Mouse (Mus musculus): Measurements from ENCODE around the gene Krt80. TPM values are rescaled to one million over a fixed set of nuclear protein-coding genes. Genes with fewer than 3 reads are reported as not detected.

Gene Krt80
- polyA plus RNA-seq, 1 experiment from 2014 or later, result 1.2 TPM

- Histone ChIP-seq H3K27me3 (replicated peaks; ENCODE audit: control insufficient read depth, insufficient read depth, low read length) (no peaks in the 10 kb centered on the region), H3K9ac (ENCODE audit: low read depth, low read length) (0 out of 2 replicates have a peak overlapping the region, but pooled peaks have one; percentile 38), H3K27ac (ENCODE audit: low read length) (no peak overlapping the region), H3K4me3 (ENCODE audit: low read length) (peak overlapping the region; percentile 42), H3K9me3 (ENCODE audit: control insufficient read depth, low read length) (no peaks in the 10 kb centered on the region), H3K4me1 (ENCODE audit: control insufficient read depth, insufficient read depth, low read length) (peaks cover 15% of the 10 kb centered on the region), H3K4me2 (ENCODE audit: low read depth, low read length) (peak overlapping the region; percentile 62), H3K36me3 (ENCODE audit: control insufficient read depth, insufficient read depth, low read length) (no peaks in the 10 kb centered on the region)
- WGBS, result under 1% methylated on average over 11 of the region's 11 CpGs
- peak; percentile 77 for ATAC-seq
These were observed 54.1 kb downstream of the Krt80 start for GRCm38 (mm10) chr15:101315832-101316231.

- ATAC-seq, result no peak
- H3K27me3 ChIP-seq (replicated peaks; ENCODE audit: control insufficient read depth, insufficient read depth, low read length), result no peaks in the 10 kb centered on the region
These were observed 54.6 kb downstream of the Krt80 start for GRCm38 (mm10) chr15:101315378-101315777.

DNA sequence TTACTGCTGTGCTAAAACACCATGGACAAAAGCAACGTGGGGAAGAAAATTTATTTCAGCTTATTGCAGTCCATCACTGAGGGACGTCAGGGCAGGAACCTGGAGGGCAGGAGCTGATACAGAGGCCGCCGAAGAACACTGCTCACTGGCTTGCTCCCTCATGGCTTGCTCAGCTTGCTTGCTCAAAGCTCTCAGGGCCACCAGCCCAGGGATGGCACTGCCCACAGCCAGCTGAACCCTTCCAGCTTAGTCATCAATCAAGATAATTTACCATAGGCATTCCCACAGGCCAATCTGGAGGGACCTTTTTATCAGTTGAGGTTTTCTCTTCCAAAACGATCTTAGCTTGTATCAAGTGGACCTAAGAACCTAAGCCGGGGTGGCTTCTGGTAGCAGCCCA, 58.0 kb downstream of the Krt80 start:
- no peaks in the 10 kb centered on the region for H3K27me3 ChIP-seq (replicated peaks; ENCODE audit: control insufficient read depth, insufficient read depth, low read length)
- H3K9me3 ChIP-seq (ENCODE audit: control insufficient read depth, low read length), result no peaks in the 10 kb centered on the region
- peaks cover 9% of the 10 kb centered on the region for H3K4me1 ChIP-seq (ENCODE audit: control insufficient read depth, insufficient read depth, low read length)
- 78% methylated on average over 6 of the region's 6 CpGs for WGBS
- no peak overlapping the region for H3K9ac ChIP-seq (ENCODE audit: low read depth, low read length)
- no peak overlapping the region for H3K27ac ChIP-seq (ENCODE audit: low read length)
- no peak for ATAC-seq
- H3K36me3 ChIP-seq (ENCODE audit: control insufficient read depth, insufficient read depth, low read length), result no peaks in the 10 kb centered on the region
- no peak overlapping the region for H3K4me2 ChIP-seq (ENCODE audit: low read depth, low read length)
- no peak overlapping the region for H3K4me3 ChIP-seq (ENCODE audit: low read length)

More at GRCm38 (mm10) chr15:101315378-101315777, 54.6 kb downstream of the Krt80 start:
- Histone ChIP-seq H3K9me3 (ENCODE audit: control insufficient read depth, low read length) (no peaks in the 10 kb centered on the region), H3K4me3 (ENCODE audit: low read length) (no peak overlapping the region), H3K4me2 (ENCODE audit: low read depth, low read length) (no peak overlapping the region), H3K9ac (ENCODE audit: low read depth, low read length) (no peak overlapping the region), H3K36me3 (ENCODE audit: control insufficient read depth, insufficient read depth, low read length) (no peaks in the 10 kb centered on the region), H3K27ac (ENCODE audit: low read length) (no peak overlapping the region), H3K4me1 (ENCODE audit: control insufficient read depth, insufficient read depth, low read length) (peaks cover 12% of the 10 kb centered on the region)
- 89% methylated on average over 4 of the region's 4 CpGs for WGBS

DNA sequence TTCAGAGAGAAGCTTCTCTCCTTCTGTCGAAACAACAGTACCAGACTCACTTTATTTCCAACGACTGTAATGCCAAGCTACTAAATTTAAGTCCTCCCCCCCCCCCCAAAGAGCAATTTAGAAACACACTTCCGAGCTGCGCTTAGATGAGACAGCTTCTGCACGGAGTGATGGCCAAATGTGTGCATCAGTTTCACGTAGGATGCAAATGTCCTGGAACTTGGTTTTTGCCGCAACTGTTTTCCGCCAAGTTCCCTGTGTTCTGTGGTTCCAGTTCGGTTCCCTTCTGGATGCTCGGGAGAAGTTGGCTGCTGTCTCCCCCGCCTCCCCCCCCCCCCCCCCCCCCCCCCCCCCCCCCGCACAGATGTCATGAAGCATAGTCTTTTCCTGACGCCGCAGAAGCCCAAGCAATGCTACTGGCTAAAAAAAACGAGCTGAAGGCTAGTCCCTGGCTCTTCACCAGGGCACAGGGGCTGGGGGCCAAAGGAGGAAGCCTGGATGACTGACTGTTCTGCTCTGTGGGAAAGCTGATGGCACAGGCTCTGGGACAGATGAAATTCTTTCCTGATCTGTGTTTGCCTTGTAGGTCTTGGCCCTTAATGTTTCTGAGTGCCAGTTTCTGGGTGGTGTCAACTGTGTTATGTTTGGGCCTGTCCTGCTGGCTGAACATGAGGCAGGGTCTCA, 58.7 kb downstream of the Krt80 start:
- Histone ChIP-seq H3K4me2 (ENCODE audit: low read depth, low read length) (no peak overlapping the region), H3K4me1 (ENCODE audit: control insufficient read depth, insufficient read depth, low read length) (peaks cover 6% of the 10 kb centered on the region), H3K27ac (ENCODE audit: low read length) (no peak overlapping the region), H3K9me3 (ENCODE audit: control insufficient read depth, low read length) (no peaks in the 10 kb centered on the region), H3K9ac (ENCODE audit: low read depth, low read length) (no peak overlapping the region), H3K27me3 (replicated peaks; ENCODE audit: control insufficient read depth, insufficient read depth, low read length) (no peaks in the 10 kb centered on the region), H3K36me3 (ENCODE audit: control insufficient read depth, insufficient read depth, low read length) (no peaks in the 10 kb centered on the region), H3K4me3 (ENCODE audit: low read length) (no peak overlapping the region)
- WGBS, result 50% methylated on average over 14 of the region's 15 CpGs
- no peak for ATAC-seq

DNA sequence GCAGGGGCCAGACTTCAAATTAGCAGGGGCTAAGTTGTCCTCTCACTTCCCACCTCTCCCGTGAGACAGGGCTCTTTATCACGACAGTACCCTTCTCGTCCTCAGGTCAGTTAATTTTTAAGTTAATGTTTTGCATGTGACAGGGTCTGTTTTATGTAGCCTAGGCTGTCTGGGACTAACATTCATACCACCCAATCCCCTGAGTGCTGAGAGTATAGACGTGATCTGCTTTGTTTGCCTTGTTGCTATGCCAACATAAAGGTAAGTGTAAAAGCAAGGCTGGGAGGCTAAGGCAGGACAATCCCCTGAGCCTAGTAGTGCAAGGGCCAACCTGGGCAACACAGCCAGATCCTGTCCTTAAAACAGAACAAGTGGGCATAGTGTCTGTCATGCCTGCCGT, 60.5 kb downstream of the Krt80 start:
- WGBS, result 30% methylated on average over 5 of the region's 5 CpGs
- ATAC-seq, result no peak

DNA sequence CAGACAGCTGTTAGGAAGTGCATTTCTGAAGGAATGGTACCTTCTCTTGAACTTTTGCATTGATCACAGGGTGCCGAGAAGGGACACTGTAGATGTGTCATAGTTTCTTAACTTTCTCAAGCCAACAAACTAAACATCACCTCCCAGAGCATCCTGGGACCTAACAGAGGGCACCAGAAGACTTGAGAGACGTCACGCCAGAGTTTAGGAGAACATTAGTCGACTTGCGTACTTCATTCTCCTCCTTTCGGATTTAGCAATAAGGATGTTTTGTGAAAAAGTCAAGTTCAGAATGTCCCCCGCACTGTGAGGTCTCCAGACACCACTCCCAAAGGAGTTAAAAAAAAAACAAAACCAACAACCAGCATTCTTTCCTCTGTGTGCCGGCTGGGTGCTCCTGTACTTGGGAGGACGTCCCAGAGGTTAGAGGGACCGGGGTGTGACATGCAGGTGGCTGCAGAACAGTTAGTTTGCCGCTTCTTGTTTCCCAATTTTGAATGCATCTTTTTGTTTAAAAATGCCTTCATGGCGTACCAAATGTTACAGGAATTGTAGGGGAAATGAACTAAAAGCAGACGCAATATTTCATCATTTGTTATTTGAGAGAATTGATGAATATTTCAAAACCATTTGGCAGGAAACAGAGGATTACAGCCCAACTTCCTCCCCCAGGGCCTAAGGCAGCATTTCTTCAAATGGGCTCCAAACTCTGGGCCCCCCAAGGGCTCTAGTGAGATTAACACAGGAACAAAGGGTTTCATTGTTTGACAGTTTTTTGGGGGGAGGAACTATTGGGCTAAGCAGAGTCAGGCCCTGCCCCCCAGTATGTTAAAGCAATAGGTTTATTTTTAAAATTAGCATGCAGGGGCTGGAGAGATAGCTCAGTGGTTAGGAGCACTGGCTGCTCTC, 61.3 kb downstream of the Krt80 start:
- H3K4me2 ChIP-seq (ENCODE audit: low read depth, low read length), result no peak overlapping the region
- 62% methylated on average over 13 of the region's 13 CpGs for WGBS
- H3K4me1 ChIP-seq (ENCODE audit: control insufficient read depth, insufficient read depth, low read length), result peaks cover 6% of the 10 kb centered on the region
- H3K4me3 ChIP-seq (ENCODE audit: low read length), result no peak overlapping the region
- ATAC-seq, result no peak
- H3K9me3 ChIP-seq (ENCODE audit: control insufficient read depth, low read length), result no peaks in the 10 kb centered on the region
- no peaks in the 10 kb centered on the region for H3K36me3 ChIP-seq (ENCODE audit: control insufficient read depth, insufficient read depth, low read length)
- H3K27me3 ChIP-seq (replicated peaks; ENCODE audit: control insufficient read depth, insufficient read depth, low read length), result no peaks in the 10 kb centered on the region
- no peak overlapping the region for H3K27ac ChIP-seq (ENCODE audit: low read length)
- H3K9ac ChIP-seq (ENCODE audit: low read depth, low read length), result no peak overlapping the region

More for the DNA sequence above, 60.5 kb downstream of the Krt80 start:
- no peak overlapping the region for H3K4me2 ChIP-seq (ENCODE audit: low read depth, low read length)
- H3K9ac ChIP-seq (ENCODE audit: low read depth, low read length), result no peak overlapping the region
- H3K9me3 ChIP-seq (ENCODE audit: control insufficient read depth, low read length), result no peaks in the 10 kb centered on the region
- H3K27me3 ChIP-seq (replicated peaks; ENCODE audit: control insufficient read depth, insufficient read depth, low read length), result no peaks in the 10 kb centered on the region
- H3K4me1 ChIP-seq (ENCODE audit: control insufficient read depth, insufficient read depth, low read length), result peaks cover 6% of the 10 kb centered on the region
- no peaks in the 10 kb centered on the region for H3K36me3 ChIP-seq (ENCODE audit: control insufficient read depth, insufficient read depth, low read length)
- no peak overlapping the region for H3K27ac ChIP-seq (ENCODE audit: low read length)
- no peak overlapping the region for H3K4me3 ChIP-seq (ENCODE audit: low read length)

GRCm38 (mm10) chr15:101306459-101306858, 63.5 kb downstream of the Krt80 start:
- ATAC-seq, result no peak
- Histone ChIP-seq H3K4me3 (ENCODE audit: low read length) (no peak overlapping the region), H3K9me3 (ENCODE audit: control insufficient read depth, low read length) (no peaks in the 10 kb centered on the region), H3K27ac (ENCODE audit: low read length) (no peak overlapping the region), H3K4me1 (ENCODE audit: control insufficient read depth, insufficient read depth, low read length) (peaks cover 6% of the 10 kb centered on the region), H3K27me3 (replicated peaks; ENCODE audit: control insufficient read depth, insufficient read depth, low read length) (no peaks in the 10 kb centered on the region), H3K36me3 (ENCODE audit: control insufficient read depth, insufficient read depth, low read length) (no peaks in the 10 kb centered on the region), H3K4me2 (ENCODE audit: low read depth, low read length) (no peak overlapping the region), H3K9ac (ENCODE audit: low read depth, low read length) (no peak overlapping the region)
- WGBS, result 85% methylated on average over 4 of the region's 4 CpGs

GRCm38 (mm10) chr15:101303830-101304229, 66.1 kb downstream of the Krt80 start:
- Histone ChIP-seq H3K27ac (ENCODE audit: low read length) (no peak overlapping the region), H3K4me3 (ENCODE audit: low read length) (no peak overlapping the region), H3K9me3 (ENCODE audit: control insufficient read depth, low read length) (no peaks in the 10 kb centered on the region), H3K36me3 (ENCODE audit: control insufficient read depth, insufficient read depth, low read length) (no peaks in the 10 kb centered on the region), H3K4me1 (ENCODE audit: control insufficient read depth, insufficient read depth, low read length) (0 out of 2 replicates have a peak, but pooled peaks cover 8% of the 10 kb centered on the region), H3K4me2 (ENCODE audit: low read depth, low read length) (no peak overlapping the region), H3K27me3 (replicated peaks; ENCODE audit: control insufficient read depth, insufficient read depth, low read length) (no peaks in the 10 kb centered on the region), H3K9ac (ENCODE audit: low read depth, low read length) (no peak overlapping the region)
- WGBS, result 81% methylated on average over 4 of the region's 4 CpGs
- no peak for ATAC-seq

- Histone ChIP-seq H3K9me3 (ENCODE audit: control insufficient read depth, low read length) (no peaks in the 10 kb centered on the region), H3K4me3 (ENCODE audit: low read length) (no peak overlapping the region), H3K4me1 (ENCODE audit: control insufficient read depth, insufficient read depth, low read length) (peaks cover 7% of the 10 kb centered on the region; the same call in 1 of the 2 replicates), H3K27ac (ENCODE audit: low read length) (no peak overlapping the region), H3K9ac (ENCODE audit: low read depth, low read length) (no peak overlapping the region), H3K36me3 (ENCODE audit: control insufficient read depth, insufficient read depth, low read length) (no peaks in the 10 kb centered on the region), H3K4me2 (ENCODE audit: low read depth, low read length) (no peak overlapping the region), H3K27me3 (replicated peaks; ENCODE audit: control insufficient read depth, insufficient read depth, low read length) (no peaks in the 10 kb centered on the region)
- 81% methylated on average over 3 of the region's 3 CpGs for WGBS
- ATAC-seq, result no peak
These were observed 67.8 kb downstream of the Krt80 start for GRCm38 (mm10) chr15:101302201-101302600.
